Mouse (Mus musculus) limb, embryonic 14.5 days (tissue): ENCODE results near the gene Wipi2. TPM values are rescaled to one million over a fixed set of nuclear protein-coding genes. Genes with fewer than 3 reads are reported as not detected.
A peak's percentile ranks its signal among the peaks of the same experiment; 100 is the strongest.

Experiments
- ATAC-seq: fragments of 200-750 bp; cut with Nextera tagmentation; 2 replicates; pipeline ENCODE4 v1.8.0; 2017; ENCODE audit warnings: low read depth, moderate number of reproducible peaks, moderate TSS enrichment; ENCODE audit not compliant: low FRiP score
- DNase-seq: peaks from one replicate; pipeline ENCODE4 v3.0.0-alpha.2; 2015; ENCODE audit warnings: low spot score
- H3K27ac ChIP-seq: fragments of 300-500 bp; sonication (generic); replicated peaks from 2 replicates; pipeline ENCODE4 v1.5.1; 2014; ENCODE audit warnings: low read depth, mild to moderate bottlenecking, low read length, moderate library complexity, mixed read lengths
- H3K27me3 ChIP-seq: fragments of 300-500 bp; sonication (generic); 2 replicates; pipeline ENCODE4 v1.6.1; 2014; ENCODE audit warnings: low read length, mixed read lengths; ENCODE audit not compliant: control insufficient read depth, insufficient read depth
- H3K36me3 ChIP-seq: fragments of 300-500 bp; sonication (generic); 2 replicates; pipeline ENCODE4 v1.6.1; 2014; ENCODE audit warnings: mild to moderate bottlenecking, low read length, moderate library complexity, mixed read lengths; ENCODE audit not compliant: control insufficient read depth, insufficient read depth
- H3K4me1 ChIP-seq: fragments of 300-500 bp; sonication (generic); 2 replicates; pipeline ENCODE4 v1.6.1; 2014; ENCODE audit warnings: antibody characterized with exemption, low read length, mixed read lengths; ENCODE audit not compliant: control insufficient read depth, insufficient read depth
- H3K4me2 ChIP-seq: fragments of 300-500 bp; sonication (generic); replicated peaks from 2 replicates; pipeline ENCODE4 v1.6.1; 2014; ENCODE audit warnings: low read depth, mild to moderate bottlenecking, low read length, moderate library complexity; ENCODE audit not compliant: severe bottlenecking
- H3K4me3 ChIP-seq: fragments of 300-500 bp; sonication (generic); replicated peaks from 2 replicates; pipeline ENCODE4 v1.5.1; 2014; ENCODE audit warnings: low read length
- H3K9ac ChIP-seq: fragments of 300-500 bp; sonication (generic); 2 replicates; pipeline ENCODE4 v1.6.1; 2014; ENCODE audit warnings: mild to moderate bottlenecking, low read depth, low read length, moderate library complexity; ENCODE audit not compliant: severe bottlenecking
- H3K9me3 ChIP-seq: fragments of 300-500 bp; sonication (generic); 2 replicates; pipeline ENCODE4 v1.6.1; 2016; ENCODE audit warnings: low read length; ENCODE audit not compliant: control insufficient read depth
- POLR2A ChIP-seq: fragments of 200-500 bp; IDR thresholded peaks from 2 replicates; pipeline ENCODE4 v1.8.0; 2012; ENCODE audit warnings: inconsistent platforms, mild to moderate bottlenecking, moderate library complexity, borderline replicate concordance; ENCODE audit not compliant: insufficient read depth, insufficient read length; ENCODE audit errors: extremely low read depth
- WGBS: fragments of 180-500 bp; shearing (Covaris S2); extraction: QIAGEN DNeasy Blood & Tissue Kit; methylation state at CpG from one replicate; pipeline ENCODE4 v1.1.7; 2014; 5-methylcytosine and 5-hydroxymethylcytosine counted together
- polyA plus RNA-seq, 2 experiments: library from polyadenylated mRNA; depleted of rRNA in 1 of 2; stranded (reverse) in 1 of 2; unstranded in 1 of 2; fragments of >200 nt; fragmentation: Nextera tagmentation in 1 of 2; extraction: Ambion mirVana in 1 of 2; gene quantifications; 2 replicates each; pipeline versions ENCODE4 v1.2.1 to v1.2.3; 2012 to 2014

Wipi2 gene
- polyA plus RNA-seq, 2 experiments, result 37.4 to 50.4 TPM

GRCm38 (mm10) chr5:142690343-142690742, 62.8 kb downstream of the Wipi2 start:
- no peaks in the 10 kb centered on the region for H3K4me1 ChIP-seq
- H3K9ac ChIP-seq, result no peak overlapping the region
- H3K4me2 ChIP-seq, result no peak overlapping the region
- WGBS, result 81% methylated on average over 3 of the region's 3 CpGs
- no peak for ATAC-seq
- no peaks in the 10 kb centered on the region for H3K27me3 ChIP-seq
- no peak overlapping the region for H3K27ac ChIP-seq
- no peak for DNase-seq
- no peaks in the 10 kb centered on the region for H3K36me3 ChIP-seq
- TF ChIP-seq POLR2A, result no peak
- H3K9me3 ChIP-seq, result no peaks in the 10 kb centered on the region
- no peak overlapping the region for H3K4me3 ChIP-seq

- H3K9me3 ChIP-seq, result no peaks in the 10 kb centered on the region
- DNase-seq (no peak), ATAC-seq (no peak)
- H3K4me2 ChIP-seq, result no peak within 1 kb of the TSS
- H3K4me3 ChIP-seq, result no peak within 1 kb of the TSS
- H3K9ac ChIP-seq, result no peak within 1 kb of the TSS
- no peak within 1 kb of the TSS for H3K27ac ChIP-seq
- no peaks in the 10 kb centered on the region for H3K36me3 ChIP-seq
- H3K27me3 ChIP-seq, result no peaks in the 10 kb centered on the region
- WGBS, result 48% methylated on average over 14 of the region's 14 CpGs
- no peak for TF ChIP-seq POLR2A
- no peaks in the 10 kb centered on the region for H3K4me1 ChIP-seq
These were observed 64.8 kb downstream of the Wipi2 start, which contains the start of gene Slc29a4 for GRCm38 (mm10) chr5:142692248-142692647. Gene Slc29a4, plus strand, starts transcription at chr5:142692512.

GRCm38 (mm10) chr5:142692971-142693737, 65.7 kb downstream of the Wipi2 start:
- no peak overlapping the region for H3K4me2 ChIP-seq
- no peaks in the 10 kb centered on the region for H3K36me3 ChIP-seq
- no peaks in the 10 kb centered on the region for H3K27me3 ChIP-seq
- H3K9ac ChIP-seq, result no peak overlapping the region
- ATAC-seq (no peak), DNase-seq (no peak)
- H3K9me3 ChIP-seq, result no peaks in the 10 kb centered on the region
- WGBS, result 70% methylated on average over 12 of the region's 12 CpGs
- no peak overlapping the region for H3K27ac ChIP-seq
- H3K4me3 ChIP-seq, result no peak overlapping the region
- no peak for TF ChIP-seq POLR2A
- no peaks in the 10 kb centered on the region for H3K4me1 ChIP-seq

GRCm38 (mm10) chr5:142693738-142694430, 66.4 kb downstream of the Wipi2 start:
- Histone ChIP-seq H3K4me2 (no peak overlapping the region), H3K4me3 (no peak overlapping the region), H3K4me1 (no peaks in the 10 kb centered on the region), H3K27ac (no peak overlapping the region), H3K36me3 (no peaks in the 10 kb centered on the region), H3K27me3 (no peaks in the 10 kb centered on the region), H3K9ac (no peak overlapping the region), H3K9me3 (no peaks in the 10 kb centered on the region)
- ATAC-seq, result no peak
- TF ChIP-seq POLR2A, result no peak
- DNase-seq, result no peak
- 64% methylated on average over 8 of the region's 8 CpGs for WGBS

DNA sequence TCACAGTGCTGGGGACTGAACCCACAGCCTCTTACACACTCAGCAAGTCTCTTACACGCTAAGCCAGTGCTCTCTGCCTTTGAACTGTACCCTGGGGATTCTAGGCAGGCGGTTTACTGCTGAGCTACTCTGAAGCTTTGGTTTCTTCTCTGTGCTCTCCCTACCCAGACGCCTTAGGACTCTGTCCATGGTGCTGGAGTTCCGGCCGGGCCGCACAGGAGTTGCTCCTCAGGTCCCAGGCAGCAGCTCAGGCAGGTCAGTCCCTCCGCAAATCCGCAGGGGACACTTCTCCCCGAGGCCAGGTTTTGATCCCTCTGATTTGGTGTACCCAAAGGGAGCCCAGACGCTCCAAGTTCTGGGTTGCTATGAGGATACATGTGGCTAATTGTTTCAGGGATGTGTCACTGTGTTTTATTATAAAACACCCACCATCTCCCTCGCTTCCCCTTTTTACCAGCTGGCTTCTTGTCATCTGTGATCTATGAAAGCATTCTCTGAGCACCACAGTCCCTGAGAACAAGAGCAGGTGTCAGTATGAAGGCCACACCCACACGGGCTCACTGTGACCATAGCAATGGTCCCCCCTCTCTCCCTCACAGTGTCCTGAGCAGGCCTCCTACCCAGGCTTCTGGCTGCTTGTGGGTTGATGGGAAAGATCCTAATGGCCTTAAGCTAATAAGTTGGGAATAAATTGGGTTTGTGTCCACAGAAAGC, 67.3 kb downstream of the Wipi2 start:
- Histone ChIP-seq H3K4me3 (no peak overlapping the region), H3K36me3 (no peaks in the 10 kb centered on the region), H3K9me3 (no peaks in the 10 kb centered on the region), H3K4me1 (no peaks in the 10 kb centered on the region), H3K27me3 (no peaks in the 10 kb centered on the region), H3K4me2 (no peak overlapping the region), H3K9ac (no peak overlapping the region), H3K27ac (no peak overlapping the region)
- DNase-seq (peak; percentile 61), ATAC-seq (no peak)
- no peak for TF ChIP-seq POLR2A
- WGBS, result 13% methylated on average over 12 of the region's 12 CpGs
